Mouse (Mus musculus): ENCODE results near the gene Cdc42ep2. TPM values are rescaled to one million over a fixed set of nuclear protein-coding genes. Genes with fewer than 3 reads are reported as not detected.
"Not testable (repeated sequence)": the region's sequence is repeated elsewhere in the genome, so short reads cannot be mapped to it uniquely, and the experiment has no call there.

Gene Cdc42ep2
- polyA plus RNA-seq, 1 experiment from 2014 or later, result 15.5 TPM

DNA sequence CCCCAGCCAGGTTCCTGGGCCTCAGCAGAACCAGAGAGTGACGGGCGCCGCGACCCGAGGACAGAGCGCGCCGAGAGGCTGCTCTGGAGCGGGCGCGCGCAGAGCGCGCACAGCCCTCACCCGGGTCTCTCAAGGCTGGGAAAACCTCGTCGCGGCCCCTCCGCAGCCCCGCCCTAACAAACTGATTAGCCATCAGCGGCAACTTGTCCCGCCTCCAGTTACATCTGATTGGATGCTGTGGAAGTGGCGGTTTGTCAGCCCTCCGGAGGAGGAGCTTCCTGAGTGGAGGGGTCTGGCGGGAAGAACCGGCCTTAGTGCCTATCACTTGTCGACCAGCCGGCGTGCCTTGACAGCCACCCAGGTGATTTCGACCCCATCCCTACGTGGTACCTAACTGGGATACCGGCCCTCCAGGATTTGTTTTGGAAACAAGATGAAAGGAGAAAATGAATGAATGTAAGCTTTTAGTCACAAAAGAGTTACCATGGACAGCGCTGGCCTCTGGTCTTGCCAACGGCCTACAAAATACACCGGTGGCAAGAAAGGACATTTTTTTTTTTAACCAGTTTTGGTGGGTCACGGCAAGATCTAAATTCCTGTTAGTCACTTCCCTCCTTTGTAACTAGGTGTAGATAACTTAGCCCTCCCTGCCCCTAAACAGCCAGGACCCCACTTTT lies 30.5 kb downstream of the Cdc42ep2 start, which contains the start of gene Tigd3:
Gene Tigd3 (minus strand): TSS at position 148 of the 677 bp plus-strand sequence.
- no peaks in the 10 kb centered on the region for H3K27me3 ChIP-seq
- H3K27ac ChIP-seq, result peak within 1 kb of the TSS; percentile 73
- peaks cover 30% of the 10 kb centered on the region for H3K4me1 ChIP-seq
- H3K9me3 ChIP-seq (replicated peaks), result no peaks in the 10 kb centered on the region
- peaks cover 44% of the 10 kb centered on the region for H3K36me3 ChIP-seq
- peak within 1 kb of the TSS; percentile 70 for H3K9ac ChIP-seq
- ATAC-seq (replicated peaks; ENCODE audit: low FRiP score), result peak; percentile 98
- peak within 1 kb of the TSS; percentile 90 for H3K4me2 ChIP-seq
- WGBS, result 2% methylated on average over 36 of the region's 36 CpGs
- peak within 1 kb of the TSS; percentile 59 for H3K4me3 ChIP-seq (replicated peaks)

DNA sequence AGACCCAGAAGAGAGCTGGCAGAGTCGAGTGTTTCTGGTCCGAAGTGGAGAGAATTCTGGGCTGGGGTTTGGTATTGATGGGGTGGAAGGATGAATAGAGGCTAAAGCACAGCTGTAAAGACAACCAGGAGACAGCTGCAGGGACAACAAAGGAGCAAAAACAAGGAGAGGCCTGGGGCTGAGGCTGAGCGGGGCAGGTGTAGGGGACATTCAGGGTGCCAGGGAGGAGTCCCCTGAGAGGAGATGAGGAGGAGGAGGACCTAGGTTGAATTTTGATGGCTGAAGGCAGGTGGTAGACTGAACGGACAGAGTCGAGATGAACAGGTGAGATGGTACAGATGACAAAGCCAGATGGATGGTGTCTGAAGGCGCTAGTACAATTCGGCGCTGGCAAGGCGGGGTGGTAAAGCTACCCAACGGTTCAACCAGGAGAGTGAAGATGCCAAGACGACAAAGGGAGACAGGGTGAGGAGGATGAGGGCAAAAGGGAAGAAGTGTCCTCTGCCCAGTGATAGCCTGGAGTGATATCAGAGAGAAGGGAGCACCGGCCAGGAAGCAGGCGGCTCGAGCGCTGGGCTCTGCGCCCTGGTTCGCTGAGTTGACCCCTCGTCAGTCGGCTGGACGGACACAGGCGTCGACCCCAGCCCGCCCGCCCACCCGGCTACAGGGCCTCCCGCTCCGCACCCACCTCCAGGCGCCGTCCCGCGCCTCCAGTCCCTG lies 31.2 kb downstream of the Cdc42ep2 start:
- H3K4me3 ChIP-seq (replicated peaks), result peak overlapping the region; percentile 59
- H3K36me3 ChIP-seq, result peaks cover 38% of the 10 kb centered on the region
- no peaks in the 10 kb centered on the region for H3K9me3 ChIP-seq (replicated peaks)
- ATAC-seq (replicated peaks; ENCODE audit: low FRiP score), result peak; percentile 0; the same call in 1 of the 2 replicates
- H3K4me1 ChIP-seq, result peaks cover 30% of the 10 kb centered on the region
- H3K27ac ChIP-seq, result peak overlapping the region; percentile 73
- 6% methylated on average over 31 of the region's 31 CpGs for WGBS
- H3K9ac ChIP-seq, result peak overlapping the region; percentile 70
- H3K4me2 ChIP-seq, result peak overlapping the region; percentile 90
- no peaks in the 10 kb centered on the region for H3K27me3 ChIP-seq

DNA sequence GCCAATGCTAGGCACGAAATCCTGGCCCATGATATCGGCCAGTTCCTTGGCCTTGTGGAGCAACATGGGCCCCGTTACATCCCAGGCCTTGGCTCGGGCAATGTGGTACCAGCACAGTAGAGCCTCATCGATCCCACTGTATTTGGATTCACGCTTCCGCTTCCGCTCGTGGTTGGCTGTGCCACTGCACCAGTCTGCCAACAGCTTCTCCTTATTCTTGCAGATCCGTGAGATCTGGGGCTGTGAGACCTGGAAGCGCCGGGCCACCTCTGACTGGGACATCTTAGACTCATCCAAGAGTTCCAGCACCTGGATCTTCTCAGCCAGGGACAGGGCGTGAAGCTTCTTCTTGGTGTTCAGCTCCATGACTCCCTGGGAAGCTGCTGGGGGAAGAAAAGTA lies 31.9 kb downstream of the Cdc42ep2 start:
- H3K27me3 ChIP-seq, result no peaks in the 10 kb centered on the region

DNA sequence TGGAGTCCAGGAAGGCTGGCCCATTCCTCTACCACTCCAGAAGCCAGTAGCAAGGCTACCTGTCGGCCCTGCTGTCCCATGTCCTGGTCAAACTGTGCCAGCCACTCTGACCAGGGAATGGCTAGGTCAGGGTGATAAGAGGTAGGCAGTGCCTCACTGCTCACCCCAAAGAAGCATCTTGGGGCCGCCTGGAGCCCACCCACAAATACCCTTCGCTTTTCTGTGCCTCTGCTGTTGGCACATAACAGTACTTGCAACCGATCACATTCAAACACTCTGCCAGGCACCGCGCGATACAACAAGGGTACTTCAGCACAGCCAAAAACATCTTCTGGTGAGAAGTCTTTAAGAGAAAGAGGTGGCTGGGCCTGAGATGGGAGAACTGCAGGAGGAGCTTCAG lies 32.4 kb downstream of the Cdc42ep2 start:
- no peak overlapping the region for H3K9ac ChIP-seq
- peaks cover 30% of the 10 kb centered on the region for H3K36me3 ChIP-seq
- ATAC-seq (replicated peaks; ENCODE audit: low FRiP score), result no peak
- WGBS, result 95% methylated on average over 7 of the region's 7 CpGs
- no peaks in the 10 kb centered on the region for H3K27me3 ChIP-seq
- peaks cover 30% of the 10 kb centered on the region for H3K4me1 ChIP-seq
- no peak overlapping the region for H3K4me2 ChIP-seq
- no peaks in the 10 kb centered on the region for H3K9me3 ChIP-seq (replicated peaks)
- H3K4me3 ChIP-seq (replicated peaks), result no peak overlapping the region
- H3K27ac ChIP-seq, result no peak overlapping the region

More for the DNA sequence above, 31.9 kb downstream of the Cdc42ep2 start:
- peak overlapping the region; percentile 90 for H3K4me2 ChIP-seq
- WGBS, result 92% methylated on average over 13 of the region's 13 CpGs
- peak overlapping the region; percentile 59 for H3K4me3 ChIP-seq (replicated peaks)
- H3K9me3 ChIP-seq (replicated peaks), result no peaks in the 10 kb centered on the region
- no peak for ATAC-seq (replicated peaks; ENCODE audit: low FRiP score)
- peaks cover 34% of the 10 kb centered on the region for H3K36me3 ChIP-seq
- no peak overlapping the region for H3K27ac ChIP-seq
- H3K9ac ChIP-seq, result peak overlapping the region; percentile 70; the same call in 1 of the 2 replicates
- peaks cover 30% of the 10 kb centered on the region for H3K4me1 ChIP-seq

DNA sequence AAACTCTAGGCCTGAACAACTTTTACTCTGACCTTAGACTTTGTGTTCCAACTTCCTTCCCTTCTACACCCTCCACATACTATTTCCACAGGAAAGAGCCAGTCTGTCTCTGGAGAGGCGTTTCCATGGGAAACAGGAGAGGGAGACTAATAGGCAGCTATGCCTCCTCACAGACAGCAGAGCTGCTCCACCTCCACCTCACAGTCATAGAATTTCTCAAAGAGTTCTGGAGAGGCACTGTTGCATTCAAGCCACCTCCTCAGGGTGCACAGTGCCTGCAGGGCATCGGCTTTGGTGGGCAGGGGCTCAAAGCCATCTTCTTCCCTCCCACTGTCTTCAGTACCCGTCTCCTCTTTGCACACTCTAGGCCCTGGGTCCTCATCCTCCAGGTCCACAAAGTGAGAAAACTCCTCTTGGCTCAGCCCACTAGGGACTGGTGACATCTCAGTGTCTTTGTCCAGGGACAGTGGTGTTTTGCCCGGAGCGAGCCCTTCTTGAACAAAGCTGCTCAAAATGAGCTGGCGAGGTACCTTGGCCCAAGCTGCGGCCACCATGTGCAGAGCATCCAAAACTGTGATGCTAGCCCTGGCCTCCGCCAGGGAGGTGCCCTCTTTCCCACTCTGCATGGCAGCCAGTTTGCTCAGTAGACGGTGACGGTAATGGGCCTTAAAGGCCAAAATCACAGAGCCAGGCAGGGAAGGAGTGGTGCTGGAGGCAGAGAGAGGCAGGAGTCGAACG lies 32.9 kb downstream of the Cdc42ep2 start:
- Histone ChIP-seq H3K4me1 (peaks cover 30% of the 10 kb centered on the region), H3K36me3 (peaks cover 25% of the 10 kb centered on the region), H3K27me3 (no peaks in the 10 kb centered on the region), H3K4me3 (replicated peaks) (no peak overlapping the region), H3K4me2 (no peak overlapping the region), H3K9me3 (replicated peaks) (no peaks in the 10 kb centered on the region), H3K27ac (no peak overlapping the region), H3K9ac (no peak overlapping the region)
- WGBS, result 93% methylated on average over 12 of the region's 12 CpGs
- ATAC-seq (replicated peaks; ENCODE audit: low FRiP score), result no peak

DNA sequence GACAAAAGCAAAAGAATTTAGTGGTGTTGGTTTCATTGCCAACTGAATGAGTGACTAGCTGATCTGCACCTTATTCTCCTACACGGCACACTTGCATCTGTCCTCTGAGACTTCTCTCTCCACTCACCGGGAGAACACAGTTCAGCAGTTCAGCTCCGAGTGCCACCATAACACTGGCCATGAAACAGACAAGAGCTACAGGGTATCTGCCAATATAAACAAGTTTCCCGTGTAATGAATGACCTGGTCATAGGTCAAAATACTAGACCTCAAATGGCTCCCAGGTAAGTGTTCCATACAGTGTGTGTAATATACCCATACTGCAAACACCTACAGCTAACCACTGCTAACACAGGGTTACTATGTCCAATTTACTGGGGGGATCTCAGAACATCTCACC lies 35.4 kb downstream of the Cdc42ep2 start:
- ATAC-seq (replicated peaks; ENCODE audit: low FRiP score), result no peak
- H3K9me3 ChIP-seq (replicated peaks), result no peaks in the 10 kb centered on the region
- no peak overlapping the region for H3K27ac ChIP-seq
- no peak overlapping the region for H3K4me3 ChIP-seq (replicated peaks)
- no peak overlapping the region for H3K4me2 ChIP-seq
- no peaks in the 10 kb centered on the region for H3K27me3 ChIP-seq
- peaks cover 24% of the 10 kb centered on the region for H3K4me1 ChIP-seq
- WGBS, result 67% methylated on average over 4 of the region's 4 CpGs
- H3K9ac ChIP-seq, result no peak overlapping the region
- H3K36me3 ChIP-seq, result 0 out of 2 replicates have a peak, but pooled peaks cover 6% of the 10 kb centered on the region

DNA sequence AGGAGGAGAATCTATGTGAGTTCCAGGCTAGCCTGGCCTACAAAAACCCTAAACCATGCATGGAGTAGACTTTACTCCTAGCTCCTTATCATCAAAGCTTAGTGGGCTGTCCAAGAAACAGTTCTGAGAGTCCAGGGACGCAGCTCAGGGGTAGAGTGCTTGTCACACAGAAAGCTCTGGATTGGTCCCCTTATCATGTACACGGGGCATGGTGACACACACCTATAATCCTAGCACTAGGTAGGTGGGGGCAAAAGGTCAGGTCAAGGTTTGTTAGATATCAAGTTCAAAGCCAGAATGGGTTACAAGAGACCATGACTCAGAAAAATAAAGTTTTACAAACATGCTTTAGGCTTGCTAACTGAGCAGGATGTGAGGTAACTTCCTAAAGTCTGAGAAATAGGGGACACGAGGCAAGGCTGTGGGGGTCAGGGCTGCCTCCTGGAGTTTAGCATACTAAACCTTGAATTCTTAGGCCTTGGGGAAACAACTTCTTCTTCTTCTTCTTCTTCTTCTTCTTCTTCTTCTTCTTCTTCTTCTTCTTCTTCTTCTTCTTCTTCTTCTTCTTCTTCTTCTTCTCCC lies 37.3 kb downstream of the Cdc42ep2 start:
- Histone ChIP-seq H3K36me3 (0 out of 2 replicates have a peak, but pooled peaks cover 6% of the 10 kb centered on the region), H3K9me3 (replicated peaks) (no peaks in the 10 kb centered on the region), H3K4me2 (no peak overlapping the region), H3K9ac (no peak overlapping the region), H3K4me3 (replicated peaks) (no peak overlapping the region), H3K4me1 (peaks cover 10% of the 10 kb centered on the region; the same call in 1 of the 2 replicates), H3K27ac (no peak overlapping the region), H3K27me3 (no peaks in the 10 kb centered on the region)
- WGBS, result 76% methylated on average over 3 of the region's 3 CpGs
- no peak for ATAC-seq (replicated peaks; ENCODE audit: low FRiP score)

DNA sequence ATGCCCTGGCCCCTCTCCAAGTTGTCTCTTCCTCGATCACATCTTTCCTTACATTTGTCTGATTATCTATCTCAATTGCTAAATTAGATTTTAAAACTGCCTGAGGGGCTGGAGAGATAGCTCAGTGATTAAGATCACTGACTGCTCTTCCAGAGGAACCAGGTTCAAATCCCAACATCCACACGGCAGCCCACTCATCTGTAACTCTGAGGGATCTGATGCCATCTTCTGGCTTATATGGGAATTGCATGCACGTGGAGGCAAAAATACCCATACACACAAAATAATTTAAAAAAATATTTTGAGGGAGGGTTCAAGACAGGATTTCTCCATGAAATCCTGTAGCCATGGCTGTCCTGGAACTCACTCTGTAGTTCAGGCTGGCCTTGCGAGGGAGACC lies 38.8 kb downstream of the Cdc42ep2 start:
- WGBS, result 54% methylated on average over 4 of the region's 4 CpGs
- H3K27ac ChIP-seq, result no peak overlapping the region
- no peak for ATAC-seq (replicated peaks; ENCODE audit: low FRiP score)

DNA sequence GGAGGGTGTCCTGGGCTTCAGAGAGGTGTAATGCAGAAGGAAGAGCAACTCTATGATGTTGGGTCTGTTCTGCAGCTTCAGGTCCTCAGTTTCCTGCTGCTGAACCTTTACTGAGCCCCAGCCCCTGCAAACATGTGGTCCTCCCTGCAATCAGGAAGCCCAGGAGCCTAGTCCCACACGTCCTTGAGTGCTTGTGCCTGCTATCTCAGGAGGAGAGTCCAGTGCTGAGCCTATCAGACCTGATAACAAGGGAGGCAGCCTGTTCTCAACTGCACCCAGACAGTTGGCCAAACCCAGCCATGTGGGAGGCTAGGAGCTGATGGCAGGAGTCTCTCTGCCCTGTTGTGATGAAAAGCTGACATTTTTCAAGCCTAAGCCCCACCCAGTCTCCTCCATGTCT lies 40.7 kb downstream of the Cdc42ep2 start:
- no peaks in the 10 kb centered on the region for H3K36me3 ChIP-seq
- H3K27ac ChIP-seq, result no peak overlapping the region
- no peaks in the 10 kb centered on the region for H3K27me3 ChIP-seq
- no peak overlapping the region for H3K9ac ChIP-seq
- no peaks in the 10 kb centered on the region for H3K9me3 ChIP-seq (replicated peaks)
- no peak for ATAC-seq (replicated peaks; ENCODE audit: low FRiP score)
- WGBS, result 39% methylated on average over 1 of the region's 1 CpGs
- H3K4me1 ChIP-seq, result peaks cover 8% of the 10 kb centered on the region
- H3K4me3 ChIP-seq (replicated peaks), result no peak overlapping the region
- H3K4me2 ChIP-seq, result no peak overlapping the region

More for the DNA sequence above, 38.8 kb downstream of the Cdc42ep2 start:
- H3K36me3 ChIP-seq, result no peaks in the 10 kb centered on the region
- 0 out of 2 replicates have a peak, but pooled peaks cover 3% of the 10 kb centered on the region for H3K4me1 ChIP-seq
- H3K4me2 ChIP-seq, result no peak overlapping the region
- H3K27me3 ChIP-seq, result no peaks in the 10 kb centered on the region
- no peak overlapping the region for H3K9ac ChIP-seq
- no peak overlapping the region for H3K4me3 ChIP-seq (replicated peaks)
- no peaks in the 10 kb centered on the region for H3K9me3 ChIP-seq (replicated peaks)

DNA sequence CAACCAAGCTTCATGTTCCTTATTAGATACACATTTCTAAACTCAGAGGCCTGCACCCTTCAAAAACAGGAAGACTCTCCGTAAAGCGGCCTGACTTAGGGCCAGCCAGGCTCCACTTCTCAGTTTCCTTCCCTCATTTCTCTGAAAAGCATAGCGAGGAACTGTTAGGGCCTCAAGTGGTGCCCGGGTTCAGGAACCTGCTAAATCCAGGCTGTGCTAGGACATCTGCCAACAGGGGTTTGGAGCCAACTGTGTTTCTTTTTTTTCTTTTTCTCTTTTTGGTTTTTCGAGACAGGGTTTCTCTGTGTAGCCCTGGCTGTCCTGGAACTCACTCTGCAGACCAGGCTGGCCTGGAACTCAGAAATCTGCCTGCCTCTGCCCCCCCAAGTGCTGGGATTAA lies 42.5 kb downstream of the Cdc42ep2 start:
- H3K9ac ChIP-seq; H3K4me2 ChIP-seq; H3K36me3 ChIP-seq; ATAC-seq (replicated peaks; ENCODE audit: low FRiP score); H3K4me3 ChIP-seq (replicated peaks); H3K27ac ChIP-seq; H3K27me3 ChIP-seq; H3K9me3 ChIP-seq (replicated peaks): not testable (repeated sequence)
- peaks cover 26% of the 10 kb centered on the region for H3K4me1 ChIP-seq
- 81% methylated on average over 5 of the region's 5 CpGs for WGBS

DNA sequence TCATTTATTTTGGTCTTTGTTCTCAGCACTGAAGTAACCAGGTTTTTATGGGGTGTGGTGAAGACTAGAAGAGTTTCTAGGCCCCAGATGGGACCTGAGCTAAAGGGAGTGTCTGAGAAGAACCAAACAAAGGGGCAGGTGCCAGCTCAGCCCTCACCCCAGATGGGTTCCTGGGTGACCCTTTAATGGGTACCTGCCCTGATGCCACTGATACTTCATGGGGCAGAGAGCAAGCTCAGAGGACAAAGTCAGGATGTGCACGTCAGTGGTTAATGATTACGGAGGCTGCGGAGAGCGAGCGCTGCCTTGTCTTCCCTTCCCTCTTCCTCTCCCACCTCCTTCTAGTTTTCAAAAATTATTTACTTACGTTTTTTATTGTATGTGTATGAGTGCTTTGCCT lies 43.5 kb downstream of the Cdc42ep2 start:
- H3K4me3 ChIP-seq (replicated peaks), result no peak overlapping the region
- H3K27ac ChIP-seq, result no peak overlapping the region
- H3K27me3 ChIP-seq, result no peaks in the 10 kb centered on the region
- no peaks in the 10 kb centered on the region for H3K36me3 ChIP-seq
- no peaks in the 10 kb centered on the region for H3K9me3 ChIP-seq (replicated peaks)
- H3K4me1 ChIP-seq, result peaks cover 29% of the 10 kb centered on the region
- WGBS, result 86% methylated on average over 6 of the region's 6 CpGs
- no peak for ATAC-seq (replicated peaks; ENCODE audit: low FRiP score)
- no peak overlapping the region for H3K9ac ChIP-seq
- H3K4me2 ChIP-seq, result no peak overlapping the region
